Mouse (Mus musculus) layer of hippocampus, adult 9-11 months (tissue): ENCODE measurements around the gene Cbx6.

Experiments used
- DNase-seq: peaks from one replicate; pipeline ENCODE4 v3.0.0; 2022

Gene Cbx6

GRCm38 (mm10) chr15:79834130-79834880, at the start of gene Cbx6, which contains the start of gene Npcd:
Gene Cbx6, minus strand, starts transcription at chr15:79834688.
Gene Npcd, minus strand, starts transcription at chr15:79834237.
- peak; percentile 97 for DNase-seq

- peak; percentile 94 for DNase-seq
These were observed 48.9 kb upstream of the Cbx6 start for GRCm38 (mm10) chr15:79883352-79883822.

- peak; percentile 77 for DNase-seq
These were observed 48.3 kb upstream of the Cbx6 start for GRCm38 (mm10) chr15:79882623-79883267.

- no peak for DNase-seq
These were observed 46.0 kb upstream of the Cbx6 start for GRCm38 (mm10) chr15:79880477-79880876.

GRCm38 (mm10) chr15:79879319-79879718, 44.8 kb upstream of the Cbx6 start:
- peak; percentile 76 for DNase-seq

GRCm38 (mm10) chr15:79878725-79879136, 44.2 kb upstream of the Cbx6 start:
- no peak for DNase-seq

GRCm38 (mm10) chr15:79875261-79875995, 40.9 kb upstream of the Cbx6 start:
- no peak for DNase-seq

GRCm38 (mm10) chr15:79873995-79874394, 39.5 kb upstream of the Cbx6 start:
- DNase-seq = no peak

GRCm38 (mm10) chr15:79873545-79873944, 39.1 kb upstream of the Cbx6 start:
- no peak for DNase-seq

GRCm38 (mm10) chr15:79867260-79868002, 32.9 kb upstream of the Cbx6 start:
- no peak for DNase-seq

GRCm38 (mm10) chr15:79859821-79860220, 25.3 kb upstream of the Cbx6 start:
- no peak for DNase-seq

- DNase-seq = no peak
These were observed 24.5 kb upstream of the Cbx6 start for GRCm38 (mm10) chr15:79858979-79859378.

- DNase-seq = no peak
These were observed 15.7 kb upstream of the Cbx6 start for GRCm38 (mm10) chr15:79850143-79850542.

- DNase-seq = no peak
These were observed 12.6 kb upstream of the Cbx6 start for GRCm38 (mm10) chr15:79847100-79847499.

- no peak for DNase-seq
These were observed 11.5 kb upstream of the Cbx6 start for GRCm38 (mm10) chr15:79845986-79846385.

GRCm38 (mm10) chr15:79842985-79843384, 8.5 kb upstream of the Cbx6 start:
- DNase-seq = no peak

GRCm38 (mm10) chr15:79840281-79840680, 5.8 kb upstream of the Cbx6 start:
- DNase-seq = no peak

GRCm38 (mm10) chr15:79834881-79835260, 383 bp upstream of the Cbx6 start:
- DNase-seq = no peak

- DNase-seq = no peak
These were observed 1.0 kb downstream of the Cbx6 start for GRCm38 (mm10) chr15:79833251-79834050.

GRCm38 (mm10) chr15:79832064-79832900, 2.2 kb downstream of the Cbx6 start:
- DNase-seq = peak; percentile 71

GRCm38 (mm10) chr15:79830388-79830787, 4.1 kb downstream of the Cbx6 start:
- DNase-seq = peak; percentile 79
